Mouse (Mus musculus) CH12.LX (cell line): ENCODE measurements around the gene Fgfr2. TPM values are rescaled to one million over a fixed set of nuclear protein-coding genes. Genes with fewer than 3 reads are reported as not detected.

Source experiments
- DNase-seq: peaks from one replicate; pipeline ENCODE4 v3.0.0-alpha.2; 2013; ENCODE audit errors: extremely low read depth
- H3K27ac ChIP-seq: 2 replicates; pipeline ENCODE4 v1.5.1; 2012; ENCODE audit warnings: low read depth, mild to moderate bottlenecking, control low read depth, moderate library complexity; ENCODE audit not compliant: insufficient read depth
- H3K27me3 ChIP-seq: replicated peaks from 2 replicates; pipeline ENCODE3; 2012; ENCODE audit warnings: inconsistent platforms
- H3K36me3 ChIP-seq, 2 experiments: replicated peaks in 1 of 2; 2 replicates each; pipeline versions ENCODE3 to v1.6.1; 2012; ENCODE audit warnings: inconsistent platforms in 1 of 2, low read length in 1 of 2, mild to moderate bottlenecking in 1 of 2, mixed read lengths in 1 of 2, moderate library complexity in 1 of 2; ENCODE audit not compliant: control insufficient read depth in 1 of 2, insufficient read depth in 1 of 2
- H3K4me1 ChIP-seq, 2 experiments: 2 replicates each; pipeline ENCODE4 v1.6.1; 2012; ENCODE audit warnings: inconsistent platforms in 1 of 2, moderate library complexity in 1 of 2; ENCODE audit not compliant: insufficient read depth in 2 of 2, control insufficient read depth in 1 of 2
- H3K4me2 ChIP-seq: 2 replicates; pipeline ENCODE4 v1.6.1; 2012; ENCODE audit warnings: low read depth, mild to moderate bottlenecking, control low read depth; ENCODE audit not compliant: poor library complexity, insufficient read depth, severe bottlenecking
- H3K4me3 ChIP-seq, 3 experiments: fragments of 150-350 bp in 1 of 3; sonication (generic) in 1 of 3; replicated peaks in 1 of 3; 2 replicates each; pipeline versions ENCODE3 to v1.5.1; 2011 to 2012; ENCODE audit warnings: low read depth in 2 of 3, low read length in 2 of 3, mild to moderate bottlenecking in 2 of 3, moderate library complexity in 2 of 3, control low read depth in 1 of 3, improper control_type of control experiment in 1 of 3, inconsistent platforms in 1 of 3, mixed read lengths in 1 of 3; ENCODE audit not compliant: poor library complexity in 1 of 3
- H3K79me2 ChIP-seq: replicated peaks from 2 replicates; pipeline ENCODE4 v1.6.1; 2012; ENCODE audit warnings: mild to moderate bottlenecking, moderate library complexity; ENCODE audit not compliant: control insufficient read depth, poor library complexity, insufficient read depth, severe bottlenecking; ENCODE audit errors: extremely low read depth
- H3K9ac ChIP-seq: 2 replicates; pipeline ENCODE4 v1.6.1; 2012; ENCODE audit warnings: low read depth, mild to moderate bottlenecking, control low read depth, moderate library complexity; ENCODE audit not compliant: insufficient read depth
- H3K9me3 ChIP-seq: replicated peaks from 2 replicates; pipeline ENCODE3; 2012; ENCODE audit warnings: low read length, inconsistent platforms, mixed read lengths
- BHLHE40 ChIP-seq: IDR thresholded peaks from 2 replicates; pipeline ENCODE4 v1.6.1; 2011; ENCODE audit warnings: mild to moderate bottlenecking, low read depth, low read length, improper control_type of control experiment
- CHD1 ChIP-seq: IDR thresholded peaks from 2 replicates; pipeline ENCODE4 v1.6.1; 2012; ENCODE audit warnings: low read depth, low read length, improper control_type of control experiment, inconsistent platforms
- CHD2 ChIP-seq: IDR thresholded peaks from 2 replicates; pipeline ENCODE4 v1.6.1; 2011; ENCODE audit warnings: low read length, improper control_type of control experiment
- CTCF ChIP-seq, 2 experiments: IDR thresholded peaks in 1 of 2; conservative IDR thresholded peaks in 1 of 2; 2 replicates each; pipeline ENCODE4 v1.5.1; 2011 to 2012; ENCODE audit warnings: low read depth in 2 of 2, low read length in 2 of 2, improper control_type of control experiment in 1 of 2, inconsistent platforms in 1 of 2, mild to moderate bottlenecking in 1 of 2, moderate library complexity in 1 of 2
- E2F4 ChIP-seq: IDR thresholded peaks from 2 replicates; pipeline ENCODE4 v1.6.1; 2011; ENCODE audit warnings: low read depth, low read length, improper control_type of control experiment; ENCODE audit not compliant: insufficient replicate concordance
- ELF1 ChIP-seq: IDR thresholded peaks from 2 replicates; pipeline ENCODE4 v1.6.1; 2014; ENCODE audit warnings: low read depth, mild to moderate bottlenecking, inconsistent platforms, low read length, improper control_type of control experiment
- EP300 ChIP-seq: IDR thresholded peaks from 2 replicates; pipeline ENCODE4 v1.6.1; 2011; ENCODE audit warnings: low read length, improper control_type of control experiment
- ETS1 ChIP-seq: conservative IDR thresholded peaks from 2 replicates; pipeline ENCODE4 v1.6.1; 2012; ENCODE audit warnings: low read depth, mild to moderate bottlenecking, inconsistent platforms, low read length, improper control_type of control experiment, moderate library complexity
- GABPA ChIP-seq: IDR thresholded peaks from 2 replicates; pipeline ENCODE4 v1.6.1; 2012; ENCODE audit warnings: low read depth, low read length, improper control_type of control experiment, inconsistent platforms; ENCODE audit not compliant: insufficient replicate concordance
- HCFC1 ChIP-seq: IDR thresholded peaks from 2 replicates; pipeline ENCODE4 v1.6.1; 2012; ENCODE audit warnings: low read depth, mild to moderate bottlenecking, inconsistent platforms, low read length, improper control_type of control experiment
- IRF4 ChIP-seq: IDR thresholded peaks from 2 replicates; pipeline ENCODE4 v1.6.1; 2014; ENCODE audit warnings: low read depth, mild to moderate bottlenecking, inconsistent platforms, low read length, improper control_type of control experiment
- JUN ChIP-seq: IDR thresholded peaks from 2 replicates; pipeline ENCODE4 v1.6.1; 2011; ENCODE audit warnings: low read depth, mild to moderate bottlenecking, low read length, improper control_type of control experiment, moderate library complexity; ENCODE audit not compliant: insufficient read depth
- JUND ChIP-seq: conservative IDR thresholded peaks from 2 replicates; pipeline ENCODE4 v1.6.1; 2011; ENCODE audit warnings: low read depth, low read length, improper control_type of control experiment
- KAT2A ChIP-seq: IDR thresholded peaks from 2 replicates; pipeline ENCODE4 v1.6.1; 2012; ENCODE audit warnings: low read length, improper control_type of control experiment, inconsistent platforms; ENCODE audit not compliant: insufficient replicate concordance
- MAFK ChIP-seq: IDR thresholded peaks from 2 replicates; pipeline ENCODE4 v1.6.1; 2011; ENCODE audit warnings: low read length, improper control_type of control experiment; ENCODE audit not compliant: insufficient replicate concordance
- MAX ChIP-seq: IDR thresholded peaks from 2 replicates; pipeline ENCODE4 v1.6.1; 2011; ENCODE audit warnings: low read length, improper control_type of control experiment
- MAZ ChIP-seq: IDR thresholded peaks from 2 replicates; pipeline ENCODE4 v1.6.1; 2012; ENCODE audit warnings: low read depth, mild to moderate bottlenecking, inconsistent platforms, low read length, improper control_type of control experiment, moderate library complexity
- MEF2A ChIP-seq: IDR thresholded peaks from 2 replicates; pipeline ENCODE4 v1.6.1; 2014; ENCODE audit warnings: low read depth, mild to moderate bottlenecking, inconsistent platforms, low read length, improper control_type of control experiment, borderline replicate concordance
- MXI1 ChIP-seq: IDR thresholded peaks from 2 replicates; pipeline ENCODE4 v1.6.1; 2011; ENCODE audit warnings: mild to moderate bottlenecking, low read depth, low read length, improper control_type of control experiment
- MYC ChIP-seq: IDR thresholded peaks from 2 replicates; pipeline ENCODE4 v1.6.1; 2011; ENCODE audit warnings: low read depth, mild to moderate bottlenecking, improper control_type of control experiment, low read length
- NELFE ChIP-seq: IDR thresholded peaks from 2 replicates; pipeline ENCODE4 v1.6.1; 2011; ENCODE audit warnings: low read depth, low read length, improper control_type of control experiment
- NRF1 ChIP-seq: IDR thresholded peaks from 2 replicates; pipeline ENCODE4 v1.6.1; 2014; ENCODE audit warnings: low read depth, mild to moderate bottlenecking, inconsistent platforms, low read length, improper control_type of control experiment, moderate library complexity
- PAX5 ChIP-seq: IDR thresholded peaks from 2 replicates; pipeline ENCODE4 v1.6.1; 2012; ENCODE audit warnings: low read length, inconsistent platforms, mixed read lengths
- POLR2A ChIP-seq: IDR thresholded peaks from 2 replicates; pipeline ENCODE4 v1.6.1; 2011; ENCODE audit warnings: low read depth, mild to moderate bottlenecking, improper control_type of control experiment, low read length
- POLR2AphosphoS2 ChIP-seq: IDR thresholded peaks from 2 replicates; pipeline ENCODE4 v1.6.1; 2011; ENCODE audit warnings: low read depth, low read length, improper control_type of control experiment
- RAD21 ChIP-seq: IDR thresholded peaks from 2 replicates; pipeline ENCODE4 v1.6.1; 2011; ENCODE audit warnings: low read depth, mild to moderate bottlenecking, low read length, improper control_type of control experiment, moderate library complexity
- RCOR1 ChIP-seq: conservative IDR thresholded peaks from 2 replicates; pipeline ENCODE4 v1.6.1; 2012; ENCODE audit warnings: low read depth, mild to moderate bottlenecking, inconsistent platforms, low read length, improper control_type of control experiment
- SIN3A ChIP-seq: IDR thresholded peaks from 2 replicates; pipeline ENCODE4 v1.6.1; 2012; ENCODE audit warnings: low read length, improper control_type of control experiment, inconsistent platforms
- SMC3 ChIP-seq: IDR thresholded peaks from 2 replicates; pipeline ENCODE4 v1.6.1; 2011; ENCODE audit warnings: low read depth, low read length, improper control_type of control experiment
- TBP ChIP-seq: conservative IDR thresholded peaks from 2 replicates; pipeline ENCODE4 v1.6.1; 2011; ENCODE audit warnings: low read depth, low read length, improper control_type of control experiment
- TCF12 ChIP-seq: IDR thresholded peaks from 2 replicates; pipeline ENCODE4 v1.6.1; 2014; ENCODE audit warnings: low read depth, mild to moderate bottlenecking, inconsistent platforms, low read length, improper control_type of control experiment
- UBTF ChIP-seq: IDR thresholded peaks from 2 replicates; pipeline ENCODE4 v1.6.1; 2012; ENCODE audit warnings: low read depth, mild to moderate bottlenecking, inconsistent platforms, low read length, improper control_type of control experiment, moderate library complexity
- USF1 ChIP-seq: IDR thresholded peaks from 2 replicates; pipeline ENCODE4 v1.6.1; 2014; ENCODE audit warnings: low read depth, mild to moderate bottlenecking, inconsistent platforms, low read length, improper control_type of control experiment
- USF2 ChIP-seq: conservative IDR thresholded peaks from 2 replicates; pipeline ENCODE4 v1.6.1; 2011; ENCODE audit warnings: low read depth, low read length, improper control_type of control experiment
- ZC3H11A ChIP-seq: IDR thresholded peaks from 2 replicates; pipeline ENCODE4 v1.6.1; 2012; ENCODE audit warnings: low read depth, mild to moderate bottlenecking, inconsistent platforms, low read length, improper control_type of control experiment
- ZKSCAN1 ChIP-seq: IDR thresholded peaks from 2 replicates; pipeline ENCODE4 v1.6.1; 2012; ENCODE audit warnings: low read depth, inconsistent platforms, low read length, improper control_type of control experiment, borderline replicate concordance
- ZMIZ1 ChIP-seq: IDR thresholded peaks from 2 replicates; pipeline ENCODE4 v1.6.1; 2012; ENCODE audit warnings: low read depth, mild to moderate bottlenecking, inconsistent platforms, low read length, improper control_type of control experiment
- ZNF384 ChIP-seq: IDR thresholded peaks from 2 replicates; pipeline ENCODE4 v1.6.1; 2012; ENCODE audit warnings: low read depth, low read length, improper control_type of control experiment, inconsistent platforms
- dilution Hi-C: fragments of 300-500 bp; cut with MboI; formaldehyde crosslinking; loops from 2 replicates; pipeline ENCODE4 v1.14.3; 2020; ENCODE audit warnings: low sequenced_read_pairs; ENCODE audit not compliant: extremely low pct_unique_long_range_greater_than_20kb, extremely low pct_ligation_motif_present
- in situ Hi-C: fragments of 300-500 bp; cut with MboI; formaldehyde crosslinking; loops from 3 replicates; pipeline ENCODE4 v1.14.3; 2019; ENCODE audit warnings: low sequenced_read_pairs, low pct_ligation_motif_present, low pct_unique_long_range_greater_than_20kb, mixed read lengths
- polyA plus RNA-seq: library from polyadenylated mRNA; unstranded; fragments of >175 nt; gene quantifications from 2 replicates; pipeline ENCODE4 v1.2.1, GENCODE M21; 2012; ENCODE audit warnings: low read depth; ENCODE audit not compliant: insufficient read length
- total RNA-seq, 2 experiments: library from RNA; depleted of rRNA; stranded (reverse); fragments of 300-350 nt in 1 of 2; fragments of >200 nt in 1 of 2; gene quantifications; 2 replicates each; pipeline ENCODE4 v1.2.3; 2012 to 2014

Gene Fgfr2
- total and polyA plus RNA-seq, 3 experiments: not detected

DNA sequence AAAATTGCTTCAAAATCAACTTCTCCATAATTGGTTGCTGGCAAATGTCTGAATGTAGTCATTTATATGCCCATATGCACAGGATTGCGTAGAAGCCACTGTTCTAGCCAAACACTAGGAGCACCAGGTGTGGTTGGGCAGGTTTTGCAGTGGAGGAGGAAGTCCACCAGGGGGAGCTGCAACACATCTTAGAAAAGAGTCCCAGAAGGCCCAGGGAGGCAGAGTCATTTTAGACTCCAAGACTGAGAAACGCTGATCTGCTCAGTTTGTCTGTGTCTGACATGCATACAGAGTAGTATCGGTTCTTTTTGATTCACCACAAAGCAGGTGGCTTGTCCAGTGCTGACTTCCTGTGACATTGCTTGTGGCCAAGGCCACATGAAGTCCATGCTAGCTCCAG lies 2352.4 kb downstream of the Fgfr2 start:
- Histone ChIP-seq H3K4me3 (no peak overlapping the region), H3K79me2 (no peaks in the 10 kb centered on the region), H3K4me1 (peaks cover 3 to 9% of the 10 kb centered on the region in 2 experiments; a peak in 2 of 4 replicates), H3K36me3 (no peaks in the 10 kb centered on the region), H3K4me2 (no peak overlapping the region), H3K27me3 (peaks cover 27% of the 10 kb centered on the region), H3K9me3 (peaks cover 2% of the 10 kb centered on the region), H3K9ac (no peak overlapping the region), H3K27ac (no peak overlapping the region)
- DNase-seq: peak; percentile 85
- dilution Hi-C loops (no loop called here), in situ Hi-C loops (loop anchor here (5.0 kb wide), 1 partner anchor 142 kb away; no protein-coding TSS in a partner anchor)
- TF ChIP-seq MAFK (peak; percentile 77), ELF1 (no peak; the same call in 1 of the 2 replicates), SMC3 (peak; percentile 92), ZC3H11A (peak; percentile 77), SIN3A (no peak), ZNF384 (no peak), PAX5 (no peak), IRF4 (peak; percentile 45), MAZ (no peak), E2F4 (no peak), CTCF (conservative IDR thresholded peaks at IDR 0.05 in 1 of 2, IDR thresholded peaks at IDR 0.05 in 1 of 2; ENCODE audit: low read depth in 2 of 2, low read length in 2 of 2) (peak; percentile 83 to 94), MAX (peak; percentile 45; the same call in 1 of the 2 replicates), MXI1 (no peak), RCOR1 (no peak), USF2 (no peak), TBP (0 out of 2 replicates have a peak, but pooled peaks have one; percentile 28), HCFC1 (no peak), UBTF (no peak), JUN (no peak), ZMIZ1 (no peak), MYC (no peak), NRF1 (no peak), ETS1 (no peak), RAD21 (peak; percentile 89), CHD1 (no peak), KAT2A (no peak), MEF2A (no peak), NELFE (no peak), EP300 (peak; percentile 55), GABPA (no peak), ZKSCAN1 (no peak), CHD2 (no peak), USF1 (no peak), BHLHE40 (no peak), TCF12 (peak; percentile 42; the same call in 1 of the 2 replicates), POLR2AphosphoS2 (no peak), POLR2A (no peak), JUND (no peak)
